In genomic region chr7:135542235-135542634, GRCm38 (mm10) we compare ENCODE assay signal across 28 mouse cellular contexts. TPM values are rescaled to one million over a fixed set of nuclear protein-coding genes. Genes with fewer than 3 reads are reported as not detected.
DNase-seq lines count a peak whose midpoint lies in the region; ATAC-seq and TF ChIP-seq lines count a peak whose summit lies in the region.
"Had no signal": no experiment of that assay in that cellular context is flagged by ENCODE, and none has a peak within 500 bp of the region (broad histone marks: within the 10 kb centered on the region; RNA-seq: fewer than 3 reads in every experiment).

No protein-coding gene starts in this region.

- no peak for TF ChIP-seq CTCF in midbrain, postnatal 0 days (IDR thresholded peaks at IDR 0.05)

- no peaks in the 10 kb centered on the region for H3K36me3 ChIP-seq in midbrain, embryonic 11.5 days (ENCODE audit: control insufficient read depth, insufficient read depth, low read length)
- no peaks in the 10 kb centered on the region for H3K36me3 ChIP-seq in midbrain, postnatal 0 days (ENCODE audit: insufficient read depth, low read length)
- H3K36me3 ChIP-seq: embryonic facial prominence, embryonic 13.5 days; heart, embryonic 15.5 days; lung, embryonic 15.5 days had no signal

- no peak overlapping the region for H3K9ac ChIP-seq in midbrain, embryonic 11.5 days (ENCODE audit: low read length)
- no peak overlapping the region for H3K9ac ChIP-seq in midbrain, postnatal 0 days (replicated peaks; ENCODE audit: low read length, poor library complexity, severe bottlenecking)
- H3K9ac ChIP-seq: embryonic facial prominence, embryonic 13.5 days; heart, embryonic 15.5 days; lung, embryonic 15.5 days had no signal

- peaks cover 5% of the 10 kb centered on the region for H3K4me1 ChIP-seq in midbrain, embryonic 11.5 days (ENCODE audit: control insufficient read depth, insufficient read depth, low read length)
- H3K4me1 ChIP-seq in midbrain, postnatal 0 days (ENCODE audit: insufficient read depth, low read length), result peaks cover 8% of the 10 kb centered on the region; the same call in 1 of the 2 replicates

- peaks cover 8% of the 10 kb centered on the region for H3K27me3 ChIP-seq in midbrain, embryonic 11.5 days (ENCODE audit: control insufficient read depth, insufficient read depth, low read length)
- H3K27me3 ChIP-seq in midbrain, postnatal 0 days (ENCODE audit: insufficient read depth, low read length), result no peaks in the 10 kb centered on the region
- H3K27me3 ChIP-seq: megakaryocyte, embryonic 14.5 days had no signal

- ATAC-seq in midbrain, embryonic 11.5 days (ENCODE audit: low FRiP score), result no peak
- no peak for ATAC-seq in midbrain, postnatal 0 days (ENCODE audit: low FRiP score)

- no peak overlapping the region for H3K4me2 ChIP-seq in midbrain, embryonic 11.5 days
- H3K4me2 ChIP-seq in midbrain, postnatal 0 days (ENCODE audit: low read depth, low read length, poor library complexity, severe bottlenecking), result no peak overlapping the region
- H3K4me2 ChIP-seq: embryonic facial prominence, embryonic 13.5 days; heart, embryonic 15.5 days; lung, embryonic 15.5 days had no signal

- H3K27ac ChIP-seq in midbrain, embryonic 11.5 days (ENCODE audit: low read depth, low read length), result no peak overlapping the region
- no peak overlapping the region for H3K27ac ChIP-seq in midbrain, postnatal 0 days (ENCODE audit: low read depth, low read length)
- H3K27ac ChIP-seq: embryonic facial prominence, embryonic 13.5 days; heart, adult 2 months; heart, embryonic 15.5 days; lung, embryonic 15.5 days had no signal

- H3K4me3 ChIP-seq in midbrain, embryonic 11.5 days (ENCODE audit: low read depth, low read length), result no peak overlapping the region
- no peak overlapping the region for H3K4me3 ChIP-seq in midbrain, postnatal 0 days (ENCODE audit: low read depth, low read length)
- H3K4me3 ChIP-seq: embryonic facial prominence, embryonic 13.5 days; heart, adult 2 months; heart, embryonic 15.5 days; lung, embryonic 15.5 days had no signal

- peak; percentile 59 for DNase-seq in midbrain, embryonic 11.5 days (ENCODE audit: low spot score, missing footprints)
- no peak for DNase-seq in midbrain, postnatal 0 days (ENCODE audit: low spot score)
- DNase-seq in CD8-positive naive resting alpha-beta T cell, adult 2 months (ENCODE audit: low read depth in 2 of 2, low spot score in 2 of 2), result peak; percentile 71 to 82
- DNase-seq in naive thymus-derived CD4-positive, alpha-beta T cell, adult 2 months (ENCODE audit: low read depth), result peak; percentile 96
- peak; percentile 85 for DNase-seq in thymus, postnatal 14 days
- DNase-seq in adrenal gland, postnatal 14 days, result no peak
- DNase-seq in urinary bladder, adult 2 months (ENCODE audit: low spot score), result no peak
- DNase-seq in cerebellum, postnatal 14 days, result no peak
- DNase-seq: adrenal gland, adult 8-10 months; B cell, adult 2 months; cerebellum, adult 11-12 months; heart, adult 2 months; kidney, adult 8-10 months; kidney, postnatal 4 days had no signal

- 83% methylated on average over 3 of the region's 3 CpGs for WGBS in midbrain, embryonic 11.5 days
- WGBS in midbrain, postnatal 0 days, result 66% methylated on average over 3 of the region's 3 CpGs

- H3K9me3 ChIP-seq in midbrain, embryonic 11.5 days (ENCODE audit: control insufficient read depth, low read length), result no peaks in the 10 kb centered on the region
- no peaks in the 10 kb centered on the region for H3K9me3 ChIP-seq in midbrain, postnatal 0 days (ENCODE audit: low read length)
- H3K9me3 ChIP-seq: embryonic facial prominence, embryonic 13.5 days; heart, embryonic 15.5 days; lung, embryonic 15.5 days; megakaryocyte, embryonic 14.5 days had no signal

RNA-seq across cellular contexts. Expression of gene Ptpre, which starts 5.0 kb away (rescaled TPM):
- polyA plus RNA-seq in midbrain, embryonic 11.5 days (2014; fragmentation: Nextera tagmentation; extraction: Ambion mirVana), result 0.48 and 0.53 TPM in 2 replicates
- 14.2 and 14.6 TPM in 2 replicates for total RNA-seq in midbrain, postnatal 0 days (2014; rRNA removed)
- polyA plus RNA-seq in midbrain, postnatal 0 days (2015; fragmentation: Nextera tagmentation; extraction: Ambion mirVana), result 7.2 and 9.2 TPM in 2 replicates
- total RNA-seq in adrenal gland, postnatal 14 days (2021), result 4.4 and 8.0 TPM in 2 replicates
- 6.5 and 7.4 TPM in 2 replicates for polyA plus RNA-seq in urinary bladder, adult 2 months (2012; rRNA removed)

RNA-seq across cellular contexts. Expression of gene Clrn3, which starts 13.8 kb away (rescaled TPM):
- polyA plus RNA-seq in midbrain, embryonic 11.5 days (2014; fragmentation: Nextera tagmentation; extraction: Ambion mirVana), result not detected in 2 replicates
- total RNA-seq in midbrain, postnatal 0 days (2014; rRNA removed), result not detected in 2 replicates
- polyA plus RNA-seq in midbrain, postnatal 0 days (2015; fragmentation: Nextera tagmentation; extraction: Ambion mirVana), result not detected in 2 replicates
- total RNA-seq in adrenal gland, postnatal 14 days (2021), result not detected in 2 replicates
- polyA plus RNA-seq in urinary bladder, adult 2 months (2012; rRNA removed), result not detected in 2 replicates
- total RNA-seq: adrenal gland, adult 8-10 months; common myeloid progenitor, adult 5-6 weeks; gastrocnemius, adult 8-10 months; heart, adult 2 months; hematopoietic stem cell, adult 5-6 weeks; hindbrain, postnatal 0 days; layer of hippocampus, postnatal 10 days; left cerebral cortex, postnatal 25 days; liver, adult 2 months; MEL; monocyte, adult 5-6 weeks had no signal
- polyA plus RNA-seq: embryonic facial prominence, embryonic 13.5 days; heart, adult 2 months; heart, embryonic 15.5 days; hindbrain, postnatal 0 days; neural tube, embryonic 14.5 days had no signal

Comparison
In these comparisons a context has a peak if more than half of its experiments do, and no peak if none do; other contexts are left out.
1. DNase-seq: peak in midbrain, embryonic 11.5 days (single experiment), CD8-positive naive resting alpha-beta T cell, adult 2 months (2 of 2), naive thymus-derived CD4-positive, alpha-beta T cell, adult 2 months (single experiment) and thymus, postnatal 14 days (single experiment); none in midbrain, postnatal 0 days (single experiment), adrenal gland, postnatal 14 days (single experiment), urinary bladder, adult 2 months (single experiment) and cerebellum, postnatal 14 days (0 of 2).